Mouse (Mus musculus): ENCODE results near the gene Fhod1.
A peak's percentile ranks its signal among the peaks of the same experiment; 100 is the strongest.

DNA sequence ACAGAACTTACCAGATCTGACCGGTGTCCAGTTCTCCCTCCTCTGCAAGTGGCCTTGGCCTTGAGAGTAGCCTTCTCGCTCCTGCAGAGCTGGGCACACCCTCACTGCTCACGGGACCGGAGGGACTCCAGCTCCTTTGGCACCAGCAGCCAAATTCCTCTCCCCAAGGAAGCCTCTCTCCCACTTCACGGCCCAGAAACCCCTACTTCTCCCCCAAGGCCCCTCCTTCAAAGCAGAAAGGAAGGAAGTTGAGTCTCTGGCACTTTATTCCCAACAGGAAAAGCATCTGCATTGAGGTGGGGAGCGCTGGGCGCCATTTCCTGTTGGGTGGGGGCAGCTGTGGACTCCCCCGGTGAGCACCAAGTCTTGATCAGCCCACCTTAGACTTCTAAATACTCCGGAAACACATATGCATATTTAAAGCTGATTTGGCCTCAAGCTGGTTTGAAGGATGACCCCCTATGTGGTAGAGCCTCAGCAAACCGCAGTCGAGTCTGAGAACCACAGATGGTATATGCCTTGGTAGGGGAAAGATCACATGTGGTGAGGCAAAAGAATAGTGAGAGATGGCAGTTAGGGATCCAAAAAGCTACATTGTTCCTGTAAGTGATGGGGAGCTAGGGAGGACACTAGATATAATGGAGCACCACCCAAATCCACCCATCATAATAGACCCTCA, 51.7 kb downstream of the Fhod1 start, which contains the start of gene Exoc3l:
- TF ChIP-seq POLR2A (IDR thresholded peaks at IDR 0.05; ENCODE audit: extremely low read depth, insufficient read depth, low read length) (0 out of 2 replicates have a peak, but pooled peaks have one; percentile 11), CTCF (IDR thresholded peaks at IDR 0.05; ENCODE audit: low read depth, low read length) (no peak)

All from liver, adult 2 months (tissue).